Mouse (Mus musculus): Measurements from ENCODE around the gene Doc2b. TPM values are rescaled to one million over a fixed set of nuclear protein-coding genes. Genes with fewer than 3 reads are reported as not detected.
"Not testable (repeated sequence)": the region's sequence is repeated elsewhere in the genome, so short reads cannot be mapped to it uniquely, and the experiment has no call there.

Gene Doc2b
- polyA plus RNA-seq, 2 experiments from 2014 or later = not detected

- peak; percentile 21 for ATAC-seq
Measured at GRCm38 (mm10) chr11:75733227-75733940, 62.5 kb downstream of the Doc2b start.

DNA sequence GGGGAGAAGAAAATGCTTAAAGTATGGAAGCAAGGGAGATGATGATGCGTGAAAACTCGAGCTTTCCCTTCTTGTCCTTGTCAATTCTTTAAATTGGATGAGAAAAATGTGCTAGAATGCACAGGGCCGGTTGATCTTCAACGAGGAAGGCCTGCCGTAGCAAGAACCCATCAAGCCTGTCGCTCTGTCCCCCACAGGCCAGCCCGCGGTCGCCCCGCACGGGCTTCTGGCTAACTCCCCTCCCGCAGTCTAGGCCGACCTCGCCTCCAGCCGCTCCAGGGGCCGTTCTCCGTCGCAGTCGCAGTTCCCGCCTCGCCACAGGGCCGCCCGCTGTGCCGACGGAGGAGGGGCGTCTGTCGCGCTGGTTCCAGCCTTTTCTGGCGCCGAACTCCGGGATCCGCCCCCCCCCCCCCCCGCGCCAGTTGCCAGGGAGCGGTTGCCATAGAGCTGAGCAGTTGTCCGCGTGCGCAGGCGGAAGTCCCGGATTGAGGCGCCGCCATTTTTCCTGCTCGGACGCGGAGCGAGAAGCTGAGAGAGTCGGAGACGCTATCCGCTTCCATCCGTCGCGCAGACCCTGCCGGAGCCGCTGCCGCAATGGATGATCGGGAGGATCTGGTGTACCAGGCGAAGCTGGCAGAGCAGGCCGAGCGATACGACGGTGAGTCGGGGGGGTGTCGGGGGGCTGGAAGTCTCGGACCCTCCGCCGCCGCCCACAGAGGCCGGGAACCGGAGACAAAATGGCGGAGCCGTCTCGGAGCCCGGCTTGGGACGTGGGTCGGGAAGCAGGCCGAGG, 63.2 kb downstream of the Doc2b start, which contains the start of gene Ywhae:
TSS of gene Ywhae (plus strand) at position 436 of the 793 bp plus-strand sequence.
- peak; percentile 82 for ATAC-seq

GRCm38 (mm10) chr11:75727659-75728058, 68.2 kb downstream of the Doc2b start:
- not testable (repeated sequence) for ATAC-seq

DNA sequence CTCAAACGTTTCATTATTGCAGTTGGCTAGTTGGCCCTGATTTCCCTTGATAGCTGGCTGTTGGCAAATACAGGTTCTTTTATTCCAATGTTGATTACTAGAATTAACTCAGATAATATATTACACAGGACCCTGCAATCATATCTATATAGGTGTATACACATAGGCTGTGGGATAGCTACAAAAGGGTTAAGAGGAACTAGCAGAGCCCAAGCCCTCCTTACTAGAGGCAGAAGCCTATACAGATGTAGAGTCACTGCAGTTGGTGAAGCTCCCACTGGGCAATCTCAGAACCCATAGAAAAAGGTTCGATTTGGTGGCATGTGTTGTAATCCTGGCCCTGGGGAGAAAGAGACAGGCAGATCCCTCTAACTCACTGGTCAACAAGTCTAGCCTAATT, 68.7 kb downstream of the Doc2b start:
- ATAC-seq = no peak

GRCm38 (mm10) chr11:75722339-75722738, 73.5 kb downstream of the Doc2b start:
- no peak for ATAC-seq

Other genes starting within 250 kb of the Doc2b start
- 10 to 100 TPM; 24.3 to 47.6 TPM for gene Pitpna, start 208.0 kb downstream of the Doc2b start, polyA plus RNA-seq (2017; shearing (Covaris generic))
- 100 to 1,000 TPM; 109 to 120 TPM for gene Inpp5k, start 165.1 kb downstream of the Doc2b start, polyA plus RNA-seq (2017; shearing (Covaris generic))
- 10 to 100 TPM; 15.7 to 25.1 TPM for gene Myo1c, start 145.5 kb downstream of the Doc2b start, polyA plus RNA-seq (2017; shearing (Covaris generic))
- 10 to 100 TPM; 12.0 to 13.8 TPM for gene Crk, start 116.8 kb downstream of the Doc2b start, polyA plus RNA-seq (2017; shearing (Covaris generic))
- gene Ywhae, start 63.2 kb downstream of the Doc2b start, polyA plus RNA-seq (2017; shearing (Covaris generic)) = 100 to 1,000 TPM; 479 to 486 TPM
- 1 to 10 TPM; 5.9 to 8.0 TPM for gene Rph3al, start 142.4 kb upstream of the Doc2b start, polyA plus RNA-seq (2017; shearing (Covaris generic))
- gene 1700016K19Rik, start 203.9 kb upstream of the Doc2b start, polyA plus RNA-seq (2017; shearing (Covaris generic)) = under 1 TPM in 1 of 2 experiments, not detected in 1; 0.37 TPM
- 10 to 100 TPM; 13.7 to 15.9 TPM for gene Rflnb, start 231.7 kb upstream of the Doc2b start, polyA plus RNA-seq (2017; shearing (Covaris generic))